Mouse (Mus musculus): ENCODE results near the gene Preb. TPM values are rescaled to one million over a fixed set of nuclear protein-coding genes. Genes with fewer than 3 reads are reported as not detected.

The Preb gene
- polyA plus RNA-seq, 1 experiment = 140 TPM

GRCm38 (mm10) chr5:30982357-30982756 lies 22.2 kb upstream of the Preb start:
- H3K4me3 ChIP-seq (ENCODE audit: insufficient read depth, low read length) = no peak overlapping the region
- TF ChIP-seq CTCF (IDR thresholded peaks at IDR 0.05; ENCODE audit: low read depth, low read length) (no peak), POLR2A (IDR thresholded peaks at IDR 0.05; ENCODE audit: borderline replicate concordance, low read depth, low read length) (no peak)
- H3K4me1 ChIP-seq (ENCODE audit: control insufficient read depth, insufficient read depth, low read length) = no peaks in the 10 kb centered on the region
- no peak overlapping the region for H3K27ac ChIP-seq (ENCODE audit: insufficient read depth, low read depth, low read length)

GRCm38 (mm10) chr5:30974870-30975656 lies 14.9 kb upstream of the Preb start:
- TF ChIP-seq POLR2A (IDR thresholded peaks at IDR 0.05; ENCODE audit: borderline replicate concordance, low read depth, low read length) = no peak
- no peak for TF ChIP-seq CTCF (IDR thresholded peaks at IDR 0.05; ENCODE audit: low read depth, low read length)
- no peaks in the 10 kb centered on the region for H3K4me1 ChIP-seq (ENCODE audit: control insufficient read depth, insufficient read depth, low read length)
- H3K27ac ChIP-seq (ENCODE audit: insufficient read depth, low read depth, low read length) = no peak overlapping the region
- H3K4me3 ChIP-seq (ENCODE audit: insufficient read depth, low read length) = no peak overlapping the region

DNA sequence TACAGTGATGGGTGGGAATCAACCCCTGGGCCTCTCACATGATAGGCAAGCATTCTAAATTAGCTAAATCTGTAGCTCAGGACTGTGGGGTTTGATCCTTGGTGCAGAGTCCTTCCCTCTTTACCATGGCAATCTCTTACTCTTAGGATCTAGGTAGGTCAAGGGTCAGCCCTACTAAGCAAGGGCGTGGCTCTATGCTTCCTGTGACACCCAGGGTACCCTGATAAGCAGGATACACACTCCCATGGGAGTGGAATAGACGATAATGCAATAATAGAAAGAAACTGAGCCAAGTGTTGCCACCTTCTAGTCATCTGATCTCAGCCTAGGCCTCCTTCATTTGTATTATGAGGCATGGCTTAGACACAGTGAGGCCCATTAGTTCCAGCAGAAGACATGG lies 9.3 kb upstream of the Preb start:
- no peak overlapping the region for H3K4me3 ChIP-seq (ENCODE audit: insufficient read depth, low read length)
- no peak for TF ChIP-seq CTCF (IDR thresholded peaks at IDR 0.05; ENCODE audit: low read depth, low read length)
- TF ChIP-seq POLR2A (IDR thresholded peaks at IDR 0.05; ENCODE audit: borderline replicate concordance, low read depth, low read length) = no peak
- no peak overlapping the region for H3K27ac ChIP-seq (ENCODE audit: insufficient read depth, low read depth, low read length)
- peaks cover 11% of the 10 kb centered on the region for H3K4me1 ChIP-seq (ENCODE audit: control insufficient read depth, insufficient read depth, low read length)

DNA sequence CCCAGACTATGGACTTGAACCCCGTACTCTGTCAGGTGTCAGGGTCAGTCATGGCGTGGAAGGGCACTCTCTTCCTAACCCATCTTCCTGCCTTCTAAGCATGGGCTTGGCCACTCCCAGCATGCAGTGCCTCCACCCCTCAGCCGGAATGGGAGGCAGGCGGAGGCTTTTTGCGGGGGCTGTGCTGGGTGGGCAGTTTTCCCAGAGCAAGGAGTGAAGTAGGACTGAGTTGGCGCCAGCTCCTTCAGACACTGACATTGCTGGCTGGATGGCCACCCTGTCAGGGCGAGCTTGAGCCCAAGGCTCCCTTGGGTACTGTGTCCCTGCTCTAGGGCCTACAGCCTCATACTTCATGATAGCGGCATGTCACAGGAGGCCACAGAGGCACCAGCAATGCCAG lies 8.3 kb upstream of the Preb start, which contains the start of gene Tcf23:
Gene Tcf23, plus strand, starts transcription at position 247 of the 400 bp plus-strand sequence.
- peaks cover 11% of the 10 kb centered on the region for H3K4me1 ChIP-seq (ENCODE audit: control insufficient read depth, insufficient read depth, low read length)
- no peak within 1 kb of the TSS for H3K27ac ChIP-seq (ENCODE audit: insufficient read depth, low read depth, low read length)
- no peak within 1 kb of the TSS for H3K4me3 ChIP-seq (ENCODE audit: insufficient read depth, low read length)
- TF ChIP-seq POLR2A (IDR thresholded peaks at IDR 0.05; ENCODE audit: borderline replicate concordance, low read depth, low read length) = no peak
- TF ChIP-seq CTCF (IDR thresholded peaks at IDR 0.05; ENCODE audit: low read depth, low read length) = no peak

- TF ChIP-seq POLR2A (IDR thresholded peaks at IDR 0.05; ENCODE audit: borderline replicate concordance, low read depth, low read length) = no peak
- no peak for TF ChIP-seq CTCF (IDR thresholded peaks at IDR 0.05; ENCODE audit: low read depth, low read length)
- Histone ChIP-seq H3K27ac (ENCODE audit: insufficient read depth, low read depth, low read length) (no peak overlapping the region), H3K4me1 (ENCODE audit: control insufficient read depth, insufficient read depth, low read length) (peaks cover 22% of the 10 kb centered on the region), H3K4me3 (ENCODE audit: insufficient read depth, low read length) (no peak overlapping the region)
Observed at GRCm38 (mm10) chr5:30966189-30966588, 6.0 kb upstream of the Preb start.

DNA sequence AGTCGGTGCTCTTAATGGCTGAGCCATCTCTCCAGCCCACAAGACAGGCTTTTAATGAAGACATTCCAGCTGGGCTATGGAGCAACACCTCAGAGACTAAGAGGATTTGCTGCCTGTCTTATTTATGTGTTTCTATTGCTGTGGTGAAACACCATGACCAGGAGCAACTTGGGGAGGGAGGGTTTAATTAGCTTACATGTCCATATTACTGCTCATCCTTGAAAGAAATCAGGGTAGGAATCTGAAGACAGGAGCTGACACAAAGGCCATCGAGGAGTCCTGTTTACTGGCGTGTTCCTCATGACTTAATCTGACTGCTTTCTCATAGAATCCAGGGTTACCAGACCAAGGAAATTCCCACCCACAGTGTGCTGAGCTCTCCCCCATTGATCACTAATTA lies 3.8 kb upstream of the Preb start:
- Histone ChIP-seq H3K4me1 (ENCODE audit: control insufficient read depth, insufficient read depth, low read length) (peaks cover 31% of the 10 kb centered on the region), H3K27ac (ENCODE audit: insufficient read depth, low read depth, low read length) (no peak overlapping the region), H3K4me3 (ENCODE audit: insufficient read depth, low read length) (no peak overlapping the region)
- TF ChIP-seq CTCF (IDR thresholded peaks at IDR 0.05; ENCODE audit: low read depth, low read length) (no peak), POLR2A (IDR thresholded peaks at IDR 0.05; ENCODE audit: borderline replicate concordance, low read depth, low read length) (no peak)

- H3K4me3 ChIP-seq (ENCODE audit: insufficient read depth, low read length) = 0 out of 2 replicates have a peak overlapping the region, but pooled peaks have one; percentile 4
- H3K4me1 ChIP-seq (ENCODE audit: control insufficient read depth, insufficient read depth, low read length) = peaks cover 44% of the 10 kb centered on the region
- TF ChIP-seq POLR2A (IDR thresholded peaks at IDR 0.05; ENCODE audit: borderline replicate concordance, low read depth, low read length) = no peak
- peak overlapping the region; percentile 95 for H3K27ac ChIP-seq (ENCODE audit: insufficient read depth, low read depth, low read length)
Observed at GRCm38 (mm10) chr5:30961545-30962505, 1.7 kb upstream of the Preb start.

GRCm38 (mm10) chr5:30960814-30961213 lies 653 bp upstream of the Preb start:
- Histone ChIP-seq H3K4me1 (ENCODE audit: control insufficient read depth, insufficient read depth, low read length) (peaks cover 38% of the 10 kb centered on the region), H3K4me3 (ENCODE audit: insufficient read depth, low read length) (peak overlapping the region; percentile 56), H3K27ac (ENCODE audit: insufficient read depth, low read depth, low read length) (peak overlapping the region; percentile 95)
- no peak for TF ChIP-seq CTCF (IDR thresholded peaks at IDR 0.05; ENCODE audit: low read depth, low read length)
- no peak for TF ChIP-seq POLR2A (IDR thresholded peaks at IDR 0.05; ENCODE audit: borderline replicate concordance, low read depth, low read length)

GRCm38 (mm10) chr5:30959198-30959854 lies 835 bp downstream of the Preb start:
- H3K4me1 ChIP-seq (ENCODE audit: control insufficient read depth, insufficient read depth, low read length) = peaks cover 33% of the 10 kb centered on the region
- no peak for TF ChIP-seq CTCF (IDR thresholded peaks at IDR 0.05; ENCODE audit: low read depth, low read length)
- no peak for TF ChIP-seq POLR2A (IDR thresholded peaks at IDR 0.05; ENCODE audit: borderline replicate concordance, low read depth, low read length)
- H3K4me3 ChIP-seq (ENCODE audit: insufficient read depth, low read length) = peak overlapping the region; percentile 89
- peak overlapping the region; percentile 67 for H3K27ac ChIP-seq (ENCODE audit: insufficient read depth, low read depth, low read length)

All from bone marrow macrophage, adult 2 months (primary cell).